ENCODE assay signal across 8 mouse cellular contexts in genomic region chr15:103163182-103163919, GRCm38 (mm10). TPM values are rescaled to one million over a fixed set of nuclear protein-coding genes. Genes with fewer than 3 reads are reported as not detected.
DNase-seq lines count a peak whose midpoint lies in the region; ATAC-seq and TF ChIP-seq lines count a peak whose summit lies in the region.

No protein-coding gene starts in this region.

- H3K36me3 ChIP-seq in embryonic facial prominence, embryonic 13.5 days, result no peaks in the 10 kb centered on the region
- no peaks in the 10 kb centered on the region for H3K36me3 ChIP-seq in kidney, adult 2 months (ENCODE audit: control insufficient read depth, insufficient read depth, low read length)
- no peaks in the 10 kb centered on the region for H3K36me3 ChIP-seq in limb, embryonic 12.5 days
- no peaks in the 10 kb centered on the region for H3K36me3 ChIP-seq in midbrain, embryonic 15.5 days (replicated peaks)

- peak overlapping the region; percentile 59 for H3K4me2 ChIP-seq in embryonic facial prominence, embryonic 13.5 days
- peak overlapping the region; percentile 69 for H3K4me2 ChIP-seq in limb, embryonic 12.5 days
- H3K4me2 ChIP-seq in midbrain, embryonic 15.5 days, result peak overlapping the region; percentile 59

- no peaks in the 10 kb centered on the region for H3K9me3 ChIP-seq in embryonic facial prominence, embryonic 13.5 days
- no peaks in the 10 kb centered on the region for H3K9me3 ChIP-seq in limb, embryonic 12.5 days
- H3K9me3 ChIP-seq in midbrain, embryonic 15.5 days, result no peaks in the 10 kb centered on the region

- peaks cover 38% of the 10 kb centered on the region for H3K27me3 ChIP-seq in embryonic facial prominence, embryonic 13.5 days
- H3K27me3 ChIP-seq in kidney, adult 2 months (replicated peaks; ENCODE audit: control insufficient read depth, insufficient read depth, low read length), result no peaks in the 10 kb centered on the region
- H3K27me3 ChIP-seq in limb, embryonic 12.5 days, result peaks cover 42% of the 10 kb centered on the region
- H3K27me3 ChIP-seq in midbrain, embryonic 15.5 days (replicated peaks), result peaks cover 20% of the 10 kb centered on the region

- no peak for TF ChIP-seq POLR2A in kidney, adult 2 months (IDR thresholded peaks at IDR 0.05; ENCODE audit: low read depth, low read length)

- peak overlapping the region; percentile 73 for H3K4me3 ChIP-seq in embryonic facial prominence, embryonic 13.5 days
- H3K4me3 ChIP-seq in kidney, adult 2 months (ENCODE audit: insufficient read depth, low read depth, low read length), result peak overlapping the region; percentile 93
- H3K4me3 ChIP-seq in limb, embryonic 12.5 days (replicated peaks), result peak overlapping the region; percentile 56
- H3K4me3 ChIP-seq in midbrain, embryonic 15.5 days, result peak overlapping the region; percentile 65

- H3K9ac ChIP-seq in embryonic facial prominence, embryonic 13.5 days, result peak overlapping the region; percentile 78
- peak overlapping the region; percentile 62 for H3K9ac ChIP-seq in limb, embryonic 12.5 days (replicated peaks)
- peak overlapping the region; percentile 66 for H3K9ac ChIP-seq in midbrain, embryonic 15.5 days

- TF ChIP-seq CTCF in kidney, adult 2 months (conservative IDR thresholded peaks at IDR 0.05; ENCODE audit: insufficient read depth, insufficient read length, low read depth, low read length), result no peak

- ATAC-seq in embryonic facial prominence, embryonic 13.5 days (ENCODE audit: insufficient number of reproducible peaks, insufficient read depth, low FRiP score, low TSS enrichment, low read depth), result peak; percentile 81; the same call in 1 of the 2 replicates
- peak; percentile 73 for ATAC-seq in limb, embryonic 12.5 days (ENCODE audit: insufficient number of reproducible peaks, insufficient read depth, low FRiP score, low TSS enrichment, low read depth)
- peak; percentile 91 for ATAC-seq in midbrain, embryonic 15.5 days (replicated peaks)

- H3K27ac ChIP-seq in embryonic facial prominence, embryonic 13.5 days, result no peak overlapping the region
- H3K27ac ChIP-seq in kidney, adult 2 months (ENCODE audit: insufficient read depth, low read depth, low read length), result no peak overlapping the region
- H3K27ac ChIP-seq in limb, embryonic 12.5 days, result 0 out of 2 replicates have a peak overlapping the region, but pooled peaks have one; percentile 23
- H3K27ac ChIP-seq in midbrain, embryonic 15.5 days, result peak overlapping the region; percentile 51; the same call in 1 of the 2 replicates

- 8% methylated on average over 25 of the region's 25 CpGs for whole genome bisulfite sequencing in embryonic facial prominence, embryonic 13.5 days
- WGBS in kidney, adult 2 months, result 10% methylated on average over 25 of the region's 25 CpGs
- WGBS in limb, embryonic 12.5 days, result 10% methylated on average over 25 of the region's 25 CpGs
- WGBS in midbrain, embryonic 15.5 days, result 8% methylated on average over 25 of the region's 25 CpGs

- H3K4me1 ChIP-seq in embryonic facial prominence, embryonic 13.5 days, result peaks cover 14% of the 10 kb centered on the region
- peaks cover 8% of the 10 kb centered on the region; the same call in 1 of the 2 replicates for H3K4me1 ChIP-seq in kidney, adult 2 months (ENCODE audit: control insufficient read depth, insufficient read depth, low read length)
- H3K4me1 ChIP-seq in limb, embryonic 12.5 days (replicated peaks), result peaks cover 15% of the 10 kb centered on the region
- peaks cover 23% of the 10 kb centered on the region for H3K4me1 ChIP-seq in midbrain, embryonic 15.5 days

- peak; percentile 83 for DNase-seq in 3134 (ENCODE audit: extremely low read depth, insufficient read length, low spot score)
- peak; percentile 93 for DNase-seq in adrenal gland, postnatal 36 days
- DNase-seq in heart, adult 18-20 months, result peak; percentile 94 to 95
- peak; percentile 96 for DNase-seq in kidney, adult 2 months
- DNase-seq in spleen, postnatal 36 days (ENCODE audit: low spot score in 2 of 2), result peak; percentile 89 to 91

RNA-seq across cellular contexts. Expression of gene Smug1, which starts 3.5 kb away (rescaled TPM):
- 10 to 100 TPM; 11.9 to 13.0 TPM for total RNA-seq in adrenal gland, postnatal 36 days (2021)
- 16.1 and 16.4 TPM in 2 replicates for polyA plus RNA-seq in embryonic facial prominence, embryonic 13.5 days (2015; fragmentation: Nextera tagmentation; extraction: Ambion mirVana)
- total RNA-seq in heart, adult 18-20 months (2021), result 10 to 100 TPM; 10.9 to 12.9 TPM
- polyA plus RNA-seq in kidney, adult 2 months (2012; rRNA removed), result 15.5 and 19.4 TPM in 2 replicates
- 14.6 and 15.2 TPM in 2 replicates for polyA plus RNA-seq in limb, embryonic 12.5 days (2016; fragmentation: Nextera tagmentation; extraction: Ambion mirVana)
- 23.4 and 24.2 TPM in 2 replicates for polyA plus RNA-seq in midbrain, embryonic 15.5 days (2015; fragmentation: Nextera tagmentation; extraction: Ambion mirVana)

Comparison
In these comparisons a context has a peak if more than half of its experiments do, and no peak if none do; other contexts are left out.
1. H3K27ac ChIP-seq: peak in limb, embryonic 12.5 days (single experiment) and midbrain, embryonic 15.5 days (single experiment); none in embryonic facial prominence, embryonic 13.5 days (single experiment) and kidney, adult 2 months (single experiment).
2. Peak in every context shown above with its lines, with median percentiles within 50 percentile points of each other: DNase-seq, ATAC-seq, H3K4me2 ChIP-seq, H3K4me3 ChIP-seq and H3K9ac ChIP-seq.